Mouse (Mus musculus): ENCODE results near the gene Mrgpra2a. TPM values are rescaled to one million over a fixed set of nuclear protein-coding genes. Genes with fewer than 3 reads are reported as not detected.
"Not testable (repeated sequence)": the region's sequence is repeated elsewhere in the genome, so short reads cannot be mapped to it uniquely, and the experiment has no call there.

Gene Mrgpra2a
- polyA plus RNA-seq (2015; fragmentation: Nextera tagmentation; extraction: Ambion mirVana) = not detected in 2 replicates

DNA sequence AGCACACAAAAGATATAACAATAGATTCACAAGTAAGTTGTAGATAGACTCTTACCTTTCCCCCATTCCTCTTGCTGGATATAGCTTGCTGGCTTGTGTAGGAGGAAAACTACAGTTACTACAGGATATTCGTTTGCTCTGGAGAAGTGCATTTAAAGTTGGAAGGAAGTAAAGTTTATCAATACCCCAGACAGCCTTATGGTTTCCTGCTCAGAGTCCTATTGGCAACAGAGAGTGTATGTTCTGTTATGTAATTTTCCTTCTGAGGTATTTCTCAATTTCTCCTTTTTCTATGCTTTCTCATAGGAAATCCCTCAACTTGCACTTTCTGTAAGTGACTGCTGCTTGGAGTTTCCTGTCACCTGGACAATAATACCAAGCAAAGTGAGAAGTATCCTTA is at the start of gene Mrgpra2a:
Gene Mrgpra2a, minus strand, starts transcription at position 125 of the 400 bp plus-strand sequence.
- not testable (repeated sequence) for H3K4me1 ChIP-seq; H3K36me3 ChIP-seq; H3K4me3 ChIP-seq; ATAC-seq (ENCODE audit: low FRiP score, low read depth); H3K27me3 ChIP-seq; H3K9ac ChIP-seq; H3K4me2 ChIP-seq (replicated peaks); H3K27ac ChIP-seq; H3K9me3 ChIP-seq
- WGBS = no CpG with 5 or more reads among the region's 1 CpGs

DNA sequence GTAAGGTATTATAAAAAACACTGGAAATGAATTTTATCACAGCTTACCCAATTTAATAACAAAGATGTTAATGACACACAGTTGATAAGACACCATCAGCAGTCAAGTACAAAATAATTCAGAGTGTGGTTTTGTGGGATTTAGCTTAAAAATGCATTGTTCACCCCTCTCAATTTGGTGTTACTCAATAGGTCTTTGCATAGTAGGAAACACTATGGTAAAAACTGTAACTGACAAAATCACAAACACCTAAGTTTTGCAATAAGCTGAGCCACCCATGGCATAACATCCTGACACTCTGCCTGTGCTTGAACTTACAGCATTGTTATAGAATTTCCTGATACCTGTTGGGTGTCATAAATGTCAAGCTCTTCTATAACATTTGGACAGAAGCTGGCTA is 39.3 kb upstream of the Mrgpra2a start:
- H3K9me3 ChIP-seq; H3K9ac ChIP-seq; ATAC-seq (ENCODE audit: low FRiP score, low read depth); H3K27ac ChIP-seq; H3K4me3 ChIP-seq; H3K4me1 ChIP-seq; H3K36me3 ChIP-seq; H3K4me2 ChIP-seq (replicated peaks); H3K27me3 ChIP-seq: not testable (repeated sequence)

DNA sequence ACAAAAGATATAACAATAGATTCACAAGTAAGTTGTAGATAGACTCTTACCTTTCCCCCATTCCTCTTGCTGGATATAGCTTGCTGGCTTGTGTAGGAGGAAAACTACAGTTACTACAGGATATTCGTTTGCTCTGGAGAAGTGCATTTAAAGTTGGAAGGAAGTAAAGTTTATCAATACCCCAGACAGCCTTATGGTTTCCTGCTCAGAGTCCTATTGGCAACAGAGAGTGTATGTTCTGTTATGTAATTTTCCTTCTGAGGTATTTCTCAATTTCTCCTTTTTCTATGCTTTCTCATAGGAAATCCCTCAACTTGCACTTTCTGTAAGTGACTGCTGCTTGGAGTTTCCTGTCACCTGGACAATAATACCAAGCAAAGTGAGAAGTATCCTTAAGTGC is 37.5 kb upstream of the Mrgpra2a start:
- not testable (repeated sequence) for ATAC-seq (ENCODE audit: low FRiP score, low read depth); H3K4me2 ChIP-seq (replicated peaks); H3K4me1 ChIP-seq; H3K27me3 ChIP-seq; H3K4me3 ChIP-seq; H3K9me3 ChIP-seq; H3K36me3 ChIP-seq; H3K27ac ChIP-seq; H3K9ac ChIP-seq
- no CpG with 5 or more reads among the region's 1 CpGs for WGBS

DNA sequence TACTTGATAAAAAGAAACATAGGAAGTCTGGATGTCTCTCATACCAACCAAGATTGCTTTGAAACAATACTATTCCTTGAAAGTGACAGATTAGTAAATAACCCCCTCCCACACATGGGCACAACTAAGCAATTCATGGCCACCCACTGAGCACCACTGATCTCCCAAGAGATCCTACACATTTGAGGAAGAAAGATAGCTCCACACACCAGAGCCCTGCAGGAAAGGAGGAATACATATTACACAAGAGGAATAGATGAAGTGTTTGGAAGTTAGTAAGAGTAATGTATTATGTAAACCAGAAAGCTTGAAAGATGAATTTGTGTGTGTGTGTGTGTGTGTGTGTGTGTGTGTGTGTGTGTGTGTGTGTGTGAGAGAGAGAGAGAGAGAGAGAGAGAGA is 31.2 kb upstream of the Mrgpra2a start:
- H3K4me1 ChIP-seq; H3K27me3 ChIP-seq; H3K4me2 ChIP-seq (replicated peaks); H3K9ac ChIP-seq; H3K27ac ChIP-seq; H3K36me3 ChIP-seq; H3K4me3 ChIP-seq; ATAC-seq (ENCODE audit: low FRiP score, low read depth); H3K9me3 ChIP-seq: not testable (repeated sequence)

DNA sequence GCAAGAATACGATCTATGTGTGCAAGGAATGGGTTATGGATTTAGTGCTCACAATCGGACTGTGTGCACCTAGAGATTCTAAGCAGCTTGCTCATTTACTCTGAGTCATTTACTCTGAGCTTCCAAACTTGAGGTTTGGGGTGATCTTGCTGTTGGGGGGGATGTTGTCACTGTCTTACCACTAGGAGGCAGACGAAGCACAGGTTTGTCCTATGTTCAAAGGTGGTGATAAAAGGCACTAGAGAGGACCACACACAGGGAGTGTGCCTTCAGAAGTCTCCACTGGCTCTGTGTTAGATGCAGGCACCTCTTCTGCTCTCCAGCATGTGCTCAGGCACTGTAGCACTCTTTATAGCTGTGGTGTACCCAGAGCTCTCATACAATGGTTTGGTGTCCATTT is 22.0 kb upstream of the Mrgpra2a start:
- H3K27ac ChIP-seq; H3K4me3 ChIP-seq; H3K9ac ChIP-seq; H3K36me3 ChIP-seq; H3K27me3 ChIP-seq; H3K4me2 ChIP-seq (replicated peaks); H3K9me3 ChIP-seq; ATAC-seq (ENCODE audit: low FRiP score, low read depth); H3K4me1 ChIP-seq: not testable (repeated sequence)
- 65% methylated on average over 2 of the region's 3 CpGs for WGBS

DNA sequence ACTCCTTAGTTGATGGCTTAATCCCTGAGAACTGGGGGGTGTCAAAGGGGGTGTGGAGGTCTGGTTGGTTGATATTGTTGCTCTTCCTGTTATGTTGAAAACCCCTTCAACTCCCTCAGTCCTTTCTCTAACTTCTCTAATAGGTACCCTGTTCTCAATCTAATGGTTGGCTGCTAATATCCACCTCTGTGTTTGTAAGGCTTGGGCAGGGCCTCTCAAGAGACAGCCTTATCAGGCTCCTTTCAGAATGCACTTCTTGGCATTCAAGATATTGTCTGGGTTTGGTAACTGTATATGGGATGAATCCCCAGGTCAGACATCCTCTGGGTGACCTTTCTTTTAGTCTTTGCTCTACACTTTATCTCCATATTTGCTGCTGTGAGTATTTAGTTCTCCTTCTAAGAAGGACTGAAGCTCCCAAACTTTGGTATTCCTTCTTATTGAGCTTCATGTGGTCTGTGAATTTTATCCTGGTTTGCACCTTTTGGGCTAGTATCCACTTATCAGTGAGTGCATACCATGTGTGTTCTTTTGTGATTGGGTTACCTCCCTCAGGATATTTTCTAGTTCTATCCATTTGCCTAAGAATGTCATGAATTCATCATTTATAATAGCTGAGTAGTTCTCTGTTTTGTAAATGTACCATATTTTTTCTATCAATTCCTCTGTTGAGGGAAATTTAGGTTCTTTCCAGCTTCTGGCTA is 13.5 kb upstream of the Mrgpra2a start:
- not testable (repeated sequence) for H3K9ac ChIP-seq; ATAC-seq (ENCODE audit: low FRiP score, low read depth); H3K36me3 ChIP-seq; H3K27ac ChIP-seq; H3K4me2 ChIP-seq (replicated peaks); H3K9me3 ChIP-seq; H3K4me3 ChIP-seq; H3K27me3 ChIP-seq; H3K4me1 ChIP-seq

DNA sequence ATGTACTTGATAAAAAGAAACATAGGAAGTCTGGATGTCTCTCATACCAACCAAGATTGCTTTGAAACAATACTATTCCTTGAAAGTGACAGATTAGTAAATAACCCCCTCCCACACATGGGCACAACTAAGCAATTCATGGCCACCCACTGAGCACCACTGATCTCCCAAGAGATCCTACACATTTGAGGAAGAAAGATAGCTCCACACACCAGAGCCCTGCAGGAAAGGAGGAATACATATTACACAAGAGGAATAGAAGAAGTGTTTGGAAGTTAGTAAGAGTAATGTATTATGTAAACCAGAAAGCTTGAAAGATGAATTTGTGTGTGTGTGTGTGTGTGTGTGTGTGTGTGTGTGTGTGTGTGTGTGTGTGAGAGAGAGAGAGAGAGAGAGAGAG is 6.2 kb downstream of the Mrgpra2a start:
- not testable (repeated sequence) for H3K27ac ChIP-seq; H3K4me3 ChIP-seq; H3K27me3 ChIP-seq; ATAC-seq (ENCODE audit: low FRiP score, low read depth); H3K4me1 ChIP-seq; H3K4me2 ChIP-seq (replicated peaks); H3K9ac ChIP-seq; H3K36me3 ChIP-seq; H3K9me3 ChIP-seq

DNA sequence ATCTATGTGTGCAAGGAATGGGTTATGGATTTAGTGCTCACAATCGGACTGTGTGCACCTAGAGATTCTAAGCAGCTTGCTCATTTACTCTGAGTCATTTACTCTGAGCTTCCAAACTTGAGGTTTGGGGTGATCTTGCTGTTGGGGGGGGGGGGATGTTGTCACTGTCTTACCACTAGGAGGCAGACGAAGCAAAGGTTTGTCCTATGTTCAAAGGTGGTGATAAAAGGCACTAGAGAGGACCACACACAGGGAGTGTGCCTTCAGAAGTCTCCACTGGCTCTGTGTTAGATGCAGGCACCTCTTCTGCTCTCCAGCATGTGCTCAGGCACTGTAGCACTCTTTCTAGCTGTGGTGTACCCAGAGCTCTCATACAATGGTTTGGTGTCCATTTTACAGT is 15.5 kb downstream of the Mrgpra2a start:
- ATAC-seq (ENCODE audit: low FRiP score, low read depth); H3K36me3 ChIP-seq; H3K4me2 ChIP-seq (replicated peaks); H3K4me3 ChIP-seq; H3K27me3 ChIP-seq; H3K9ac ChIP-seq; H3K9me3 ChIP-seq; H3K27ac ChIP-seq; H3K4me1 ChIP-seq: not testable (repeated sequence)
- 36% methylated on average over 1 of the region's 2 CpGs for WGBS

DNA sequence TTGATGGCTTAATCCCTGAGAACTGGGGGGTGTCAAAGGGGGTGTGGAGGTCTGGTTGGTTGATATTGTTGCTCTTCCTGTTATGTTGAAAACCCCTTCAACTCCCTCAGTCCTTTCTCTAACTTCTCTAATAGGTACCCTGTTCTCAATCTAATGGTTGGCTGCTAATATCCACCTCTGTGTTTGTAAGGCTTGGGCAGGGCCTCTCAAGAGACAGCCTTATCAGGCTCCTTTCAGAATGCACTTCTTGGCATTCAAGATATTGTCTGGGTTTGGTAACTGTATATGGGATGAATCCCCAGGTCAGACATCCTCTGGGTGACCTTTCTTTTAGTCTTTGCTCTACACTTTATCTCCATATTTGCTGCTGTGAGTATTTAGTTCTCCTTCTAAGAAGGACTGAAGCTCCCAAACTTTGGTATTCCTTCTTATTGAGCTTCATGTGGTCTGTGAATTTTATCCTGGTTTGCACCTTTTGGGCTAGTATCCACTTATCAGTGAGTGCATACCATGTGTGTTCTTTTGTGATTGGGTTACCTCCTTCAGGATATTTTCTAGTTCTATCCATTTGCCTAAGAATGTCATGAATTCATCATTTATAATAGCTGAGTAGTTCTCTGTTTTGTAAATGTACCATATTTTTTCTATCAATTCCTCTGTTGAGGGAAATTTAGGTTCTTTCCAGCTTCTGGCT is 24.0 kb downstream of the Mrgpra2a start:
- not testable (repeated sequence) for H3K27ac ChIP-seq, H3K36me3 ChIP-seq, H3K4me1 ChIP-seq

DNA sequence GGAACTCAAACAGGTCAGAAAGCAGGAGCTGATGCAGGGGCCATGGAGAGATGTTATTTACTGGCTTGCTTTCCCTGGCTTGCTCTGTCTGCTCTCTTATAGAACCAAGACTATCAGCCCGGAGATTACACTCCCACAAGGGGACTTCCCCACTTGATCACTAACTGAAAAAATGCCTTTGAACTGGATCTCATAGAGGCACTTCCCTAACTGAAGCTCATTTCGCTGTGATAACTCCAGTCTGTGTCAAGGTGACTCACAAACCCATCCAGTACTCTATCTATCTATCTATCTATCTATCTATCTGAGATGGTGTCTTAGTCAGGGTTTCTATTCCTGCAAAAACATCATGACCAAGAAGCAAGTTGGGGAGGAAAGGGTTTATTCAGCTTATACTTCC is 41.3 kb downstream of the Mrgpra2a start:
- H3K4me1 ChIP-seq = no peaks in the 10 kb centered on the region
- no peaks in the 10 kb centered on the region for H3K27me3 ChIP-seq
- no peak overlapping the region for H3K4me3 ChIP-seq
- H3K9ac ChIP-seq = no peak overlapping the region
- no peak for ATAC-seq (ENCODE audit: low FRiP score, low read depth)
- peaks cover 27% of the 10 kb centered on the region for H3K9me3 ChIP-seq
- WGBS = 60% methylated on average over 2 of the region's 2 CpGs
- no peak overlapping the region for H3K27ac ChIP-seq
- H3K36me3 ChIP-seq = no peaks in the 10 kb centered on the region
- H3K4me2 ChIP-seq (replicated peaks) = no peak overlapping the region

More for the DNA sequence above, 24.0 kb downstream of the Mrgpra2a start:
- not testable (repeated sequence) for H3K9ac ChIP-seq; ATAC-seq (ENCODE audit: low FRiP score, low read depth); H3K4me3 ChIP-seq; H3K9me3 ChIP-seq; H3K27me3 ChIP-seq; H3K4me2 ChIP-seq (replicated peaks)

DNA sequence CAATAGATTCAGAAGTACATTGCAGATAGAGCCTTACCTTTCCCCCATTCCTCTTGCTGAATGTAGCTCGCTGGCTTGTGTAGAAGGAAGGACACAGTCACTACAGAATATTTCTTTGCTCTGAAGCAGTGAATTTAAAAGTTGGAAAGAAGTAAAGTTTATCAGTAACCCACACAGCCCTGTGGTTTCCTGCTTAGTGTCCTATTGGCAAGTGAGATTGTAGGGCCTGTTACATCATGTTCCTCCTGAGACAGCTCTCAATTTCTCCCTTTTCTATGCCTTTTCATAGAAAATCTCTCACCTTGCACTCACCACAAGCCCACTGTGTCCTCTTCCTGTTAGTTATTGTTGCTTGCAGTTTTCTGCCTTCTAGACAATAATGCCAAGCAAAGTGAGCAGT is 42.4 kb downstream of the Mrgpra2a start:
- Histone ChIP-seq H3K9me3 (peaks cover 27% of the 10 kb centered on the region), H3K27ac (no peak overlapping the region), H3K4me3 (no peak overlapping the region), H3K4me2 (replicated peaks) (no peak overlapping the region), H3K4me1 (no peaks in the 10 kb centered on the region), H3K36me3 (no peaks in the 10 kb centered on the region), H3K27me3 (no peaks in the 10 kb centered on the region), H3K9ac (no peak overlapping the region)
- WGBS = 59% methylated on average over 1 of the region's 1 CpGs
- no peak for ATAC-seq (ENCODE audit: low FRiP score, low read depth)

DNA sequence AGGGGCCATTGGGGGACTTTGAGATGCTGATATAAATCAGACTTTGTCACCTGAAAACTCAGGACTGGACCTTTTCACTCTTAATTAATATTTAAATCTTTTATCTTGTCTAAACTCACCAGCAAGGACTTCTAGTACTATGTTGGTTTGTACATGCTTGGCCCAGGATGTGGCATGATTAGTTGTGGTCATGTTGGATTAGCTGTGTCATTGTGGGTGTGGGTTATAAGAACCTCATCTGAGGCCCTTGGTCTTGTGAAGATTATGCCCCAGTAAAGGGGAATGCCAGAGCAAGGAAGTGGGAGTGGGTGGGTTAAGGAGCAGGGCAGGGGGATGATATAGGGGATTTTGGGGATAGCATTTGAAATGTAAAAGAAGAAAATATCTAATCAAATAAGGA is 50.8 kb downstream of the Mrgpra2a start:
- H3K9ac ChIP-seq = no peak overlapping the region
- no peaks in the 10 kb centered on the region for H3K27me3 ChIP-seq
- H3K36me3 ChIP-seq = no peaks in the 10 kb centered on the region
- H3K4me1 ChIP-seq = no peaks in the 10 kb centered on the region
- peaks cover 11% of the 10 kb centered on the region; the same call in 1 of the 2 replicates for H3K9me3 ChIP-seq
- H3K4me2 ChIP-seq (replicated peaks) = no peak overlapping the region
- no peak for ATAC-seq (ENCODE audit: low FRiP score, low read depth)
- H3K4me3 ChIP-seq = no peak overlapping the region
- no peak overlapping the region for H3K27ac ChIP-seq
